Mouse (Mus musculus) megakaryocyte, adult 5-6 weeks (primary cell): ENCODE measurements around the gene Magi2. TPM values are rescaled to one million over a fixed set of nuclear protein-coding genes. Genes with fewer than 3 reads are reported as not detected.

ENCODE experiments used
- ATAC-seq: 2 replicates; pipeline ENCODE4 v1.8.0; 2016; ENCODE audit warnings: mild to moderate bottlenecking, inconsistent platforms; ENCODE audit not compliant: poor library complexity, severe bottlenecking
- total RNA-seq, 2 experiments: library from RNA; stranded (forward) in 1 of 2; stranded (reverse) in 1 of 2; fragments of 153-499, 151-499 nt in 1 of 2; fragments of 221-1000, 200-1000 nt in 1 of 2; gene quantifications; 2 replicates each; pipeline versions ENCODE4 v1.2.3 to v1.2.4; 2015 to 2017

Magi2 gene
- total RNA-seq, 2 experiments from 2014 or later = 0.40 to 0.45 TPM

GRCm38 (mm10) chr5:19745376-19745775, 518.5 kb downstream of the Magi2 start:
- no peak for ATAC-seq

- no peak for ATAC-seq
These were observed 519.1 kb downstream of the Magi2 start for GRCm38 (mm10) chr5:19745916-19746315.

- no peak for ATAC-seq
These were observed 520.2 kb downstream of the Magi2 start for GRCm38 (mm10) chr5:19746865-19747514.

GRCm38 (mm10) chr5:19747631-19748030, 520.8 kb downstream of the Magi2 start:
- ATAC-seq = no peak

GRCm38 (mm10) chr5:19779224-19779623, 552.4 kb downstream of the Magi2 start:
- no peak for ATAC-seq

- no peak for ATAC-seq
These were observed 553.2 kb downstream of the Magi2 start for GRCm38 (mm10) chr5:19780076-19780475.

- no peak for ATAC-seq
These were observed 558.5 kb downstream of the Magi2 start for GRCm38 (mm10) chr5:19785320-19785719.

GRCm38 (mm10) chr5:19787522-19788144, 560.8 kb downstream of the Magi2 start:
- ATAC-seq = no peak

- ATAC-seq = no peak
These were observed 576.4 kb downstream of the Magi2 start for GRCm38 (mm10) chr5:19803052-19803769.

- ATAC-seq = no peak
These were observed 595.7 kb downstream of the Magi2 start for GRCm38 (mm10) chr5:19822502-19822901.

GRCm38 (mm10) chr5:19825943-19826342, 599.1 kb downstream of the Magi2 start:
- no peak for ATAC-seq

GRCm38 (mm10) chr5:19829341-19829740, 602.5 kb downstream of the Magi2 start:
- ATAC-seq = no peak

- ATAC-seq = no peak
These were observed 636.0 kb downstream of the Magi2 start for GRCm38 (mm10) chr5:19862854-19863253.

- ATAC-seq = no peak
These were observed 643.6 kb downstream of the Magi2 start for GRCm38 (mm10) chr5:19870406-19870805.

- peak; percentile 90 for ATAC-seq
These were observed 664.9 kb downstream of the Magi2 start for GRCm38 (mm10) chr5:19891693-19892092.

- ATAC-seq = peak; percentile 88
These were observed 669.1 kb downstream of the Magi2 start for GRCm38 (mm10) chr5:19895893-19896292.

- ATAC-seq = peak; percentile 54
These were observed 674.8 kb downstream of the Magi2 start for GRCm38 (mm10) chr5:19901625-19902024.

- no peak for ATAC-seq
These were observed 679.8 kb downstream of the Magi2 start for GRCm38 (mm10) chr5:19906636-19907035.

GRCm38 (mm10) chr5:19907381-19907982, 680.6 kb downstream of the Magi2 start:
- no peak for ATAC-seq

- ATAC-seq = no peak
These were observed 681.3 kb downstream of the Magi2 start for GRCm38 (mm10) chr5:19907983-19908705.

GRCm38 (mm10) chr5:19908706-19909060, 681.8 kb downstream of the Magi2 start:
- ATAC-seq = no peak
